In the genomic region with DNA sequence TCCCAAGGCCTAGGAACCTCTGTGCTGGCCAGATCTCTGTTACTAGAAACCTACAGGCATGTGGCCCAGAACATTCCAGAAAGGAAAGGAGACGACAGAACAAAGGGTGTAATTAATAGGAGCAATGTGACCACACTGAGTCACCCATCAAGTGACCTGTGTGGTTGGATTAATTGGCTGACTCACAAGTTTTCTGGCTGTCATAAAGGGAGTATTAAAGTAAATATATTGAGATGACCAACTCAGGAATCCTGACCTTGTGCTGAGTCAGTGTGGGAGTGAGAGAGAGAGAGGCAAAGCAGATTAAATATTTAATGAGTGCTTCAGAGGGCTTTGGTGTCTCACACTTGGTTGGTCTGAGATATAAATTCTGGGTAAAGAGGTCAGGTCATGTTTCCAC, we compare ENCODE assay signal across 10 mouse cellular contexts.
DNase-seq lines count a peak whose midpoint lies in the region; ATAC-seq and TF ChIP-seq lines count a peak whose summit lies in the region.
"Had no signal": no experiment of that assay in that cellular context is flagged by ENCODE, and none has a peak within 500 bp of the region (broad histone marks: within the 10 kb centered on the region; RNA-seq: fewer than 3 reads in every experiment).

No protein-coding gene starts in this region.

- H3K36me3 ChIP-seq in kidney, adult 2 months (ENCODE audit: control insufficient read depth, insufficient read depth, low read length): no peaks in the 10 kb centered on the region
- no peaks in the 10 kb centered on the region for H3K36me3 ChIP-seq in stomach, postnatal 0 days (ENCODE audit: control insufficient read depth, insufficient read depth, low read length)
- H3K36me3 ChIP-seq: embryonic facial prominence, embryonic 15.5 days had no signal

- H3K27me3 ChIP-seq in kidney, adult 2 months (replicated peaks; ENCODE audit: control insufficient read depth, insufficient read depth, low read length): no peaks in the 10 kb centered on the region
- H3K27me3 ChIP-seq in stomach, postnatal 0 days (ENCODE audit: control insufficient read depth, insufficient read depth, low read length): no peaks in the 10 kb centered on the region
- H3K27me3 ChIP-seq: embryonic facial prominence, embryonic 15.5 days had no signal

- peak; percentile 92 for ATAC-seq in stomach, postnatal 0 days (ENCODE audit: low FRiP score, low TSS enrichment)

- no peak for TF ChIP-seq EP300 in stomach, postnatal 0 days (optimal IDR thresholded peaks at IDR 0.05)

- 10% methylated on average over 1 of the region's 1 CpGs for WGBS in kidney, adult 2 months
- WGBS in stomach, postnatal 0 days: 12% methylated on average over 1 of the region's 1 CpGs

- no peak overlapping the region for H3K4me2 ChIP-seq in stomach, postnatal 0 days (replicated peaks; ENCODE audit: low read depth)
- H3K4me2 ChIP-seq: embryonic facial prominence, embryonic 15.5 days had no signal

- H3K4me1 ChIP-seq in kidney, adult 2 months (ENCODE audit: control insufficient read depth, insufficient read depth, low read length): peaks cover 4% of the 10 kb centered on the region; the same call in 1 of the 2 replicates
- H3K4me1 ChIP-seq in stomach, postnatal 0 days (replicated peaks; ENCODE audit: control insufficient read depth, insufficient read depth): no peaks in the 10 kb centered on the region

- H3K27ac ChIP-seq in kidney, adult 2 months (ENCODE audit: insufficient read depth, low read depth, low read length): no peak overlapping the region; the same call in 1 of the 2 replicates
- peak overlapping the region; percentile 77 for H3K27ac ChIP-seq in stomach, postnatal 0 days (replicated peaks)
- H3K27ac ChIP-seq: embryonic facial prominence, embryonic 15.5 days had no signal

- no peak overlapping the region for H3K4me3 ChIP-seq in kidney, adult 2 months (ENCODE audit: insufficient read depth, low read depth, low read length)
- H3K4me3 ChIP-seq in stomach, postnatal 0 days (ENCODE audit: low read depth, low read length): no peak overlapping the region
- H3K4me3 ChIP-seq: embryonic facial prominence, embryonic 15.5 days had no signal

- TF ChIP-seq CTCF in kidney, adult 2 months (conservative IDR thresholded peaks at IDR 0.05; ENCODE audit: insufficient read depth, insufficient read length, low read depth, low read length): no peak
- TF ChIP-seq CTCF in stomach, postnatal 0 days (IDR thresholded peaks at IDR 0.05; ENCODE audit: low read depth): no peak

- no peak for TF ChIP-seq POLR2A in kidney, adult 2 months (IDR thresholded peaks at IDR 0.05; ENCODE audit: low read depth, low read length)

- peak; percentile 50 for DNase-seq in ovary, adult 18-20 months (ENCODE audit: low spot score)
- DNase-seq in ovary, postnatal 10 days (ENCODE audit: low spot score): no peak
- peak; percentile 18 for DNase-seq in adrenal gland, postnatal 25 days
- DNase-seq in kidney, adult 2 months: peak; percentile 53
- DNase-seq in stomach, postnatal 0 days (ENCODE audit: low spot score): peak; percentile 39
- no peak for DNase-seq in spleen, adult 18-20 months
- DNase-seq in layer of hippocampus, adult 9-10 months (ENCODE audit: low spot score): no peak
- DNase-seq: cerebellum, adult 11-12 months; layer of hippocampus, postnatal 36 days had no signal

- H3K9ac ChIP-seq in stomach, postnatal 0 days (ENCODE audit: low read length): no peak overlapping the region
- H3K9ac ChIP-seq: embryonic facial prominence, embryonic 15.5 days had no signal

- no peaks in the 10 kb centered on the region for H3K9me3 ChIP-seq in stomach, postnatal 0 days (ENCODE audit: control insufficient read depth, low read length)
- H3K9me3 ChIP-seq: embryonic facial prominence, embryonic 15.5 days had no signal

Comparison
In these comparisons a context has a peak if more than half of its experiments do, and no peak if none do; other contexts are left out.
1. DNase-seq: peak in ovary, adult 18-20 months (single experiment), adrenal gland, postnatal 25 days (single experiment), kidney, adult 2 months (single experiment) and stomach, postnatal 0 days (single experiment); none in ovary, postnatal 10 days (single experiment), spleen, adult 18-20 months (0 of 2) and layer of hippocampus, adult 9-10 months (single experiment).